Mouse (Mus musculus): ENCODE results near the gene Rbbp6. TPM values are rescaled to one million over a fixed set of nuclear protein-coding genes. Genes with fewer than 3 reads are reported as not detected.

The Rbbp6 gene
- 12.8 and 13.3 TPM in 2 replicates for polyA plus RNA-seq (2015; fragmentation: Nextera tagmentation; extraction: Ambion mirVana)

- Histone ChIP-seq H3K4me2 (replicated peaks; ENCODE audit: low read depth) (no peak within 1 kb of the TSS), H3K4me3 (ENCODE audit: low read depth, low read length) (no peak within 1 kb of the TSS)
- TF ChIP-seq CTCF (IDR thresholded peaks at IDR 0.05; ENCODE audit: low read depth), result no peak
- TF ChIP-seq EP300 (optimal IDR thresholded peaks at IDR 0.05), result no peak
Measured at GRCm38 (mm10) chr7:122965386-122965785, at the start of gene Rbbp6. Gene Rbbp6, plus strand, starts transcription at chr7:122965686.

GRCm38 (mm10) chr7:122919728-122920582 lies 45.5 kb upstream of the Rbbp6 start:
- H3K4me3 ChIP-seq (ENCODE audit: low read depth, low read length), result no peak overlapping the region
- 0 out of 2 replicates have a peak, but pooled peaks cover 2% of the 10 kb centered on the region for H3K4me1 ChIP-seq (replicated peaks; ENCODE audit: control insufficient read depth, insufficient read depth)
- ATAC-seq (ENCODE audit: low FRiP score, low TSS enrichment), result peak; percentile 47; the same call in 1 of the 2 replicates
- WGBS, result 39% methylated on average over 13 of the region's 13 CpGs
- H3K36me3 ChIP-seq (ENCODE audit: control insufficient read depth, insufficient read depth, low read length), result no peaks in the 10 kb centered on the region
- no peak overlapping the region for H3K4me2 ChIP-seq (replicated peaks; ENCODE audit: low read depth)
- H3K27ac ChIP-seq (replicated peaks), result no peak overlapping the region
- no peaks in the 10 kb centered on the region for H3K9me3 ChIP-seq (ENCODE audit: control insufficient read depth, low read length)
- peak; percentile 83 for TF ChIP-seq CTCF (IDR thresholded peaks at IDR 0.05; ENCODE audit: low read depth)
- no peak for TF ChIP-seq EP300 (optimal IDR thresholded peaks at IDR 0.05)
- DNase-seq (ENCODE audit: low spot score), result peak; percentile 25
- H3K9ac ChIP-seq (ENCODE audit: low read length), result no peak overlapping the region
- no peaks in the 10 kb centered on the region for H3K27me3 ChIP-seq (ENCODE audit: control insufficient read depth, insufficient read depth, low read length)

More at GRCm38 (mm10) chr7:122965386-122965785, at the start of gene Rbbp6:
- WGBS, result 54% methylated on average over 5 of the region's 5 CpGs
- H3K9ac ChIP-seq (ENCODE audit: low read length), result no peak within 1 kb of the TSS
- H3K9me3 ChIP-seq (ENCODE audit: control insufficient read depth, low read length), result no peaks in the 10 kb centered on the region
- no peaks in the 10 kb centered on the region for H3K36me3 ChIP-seq (ENCODE audit: control insufficient read depth, insufficient read depth, low read length)
- H3K27ac ChIP-seq (replicated peaks), result no peak within 1 kb of the TSS
- no peak for ATAC-seq (ENCODE audit: low FRiP score, low TSS enrichment)
- no peaks in the 10 kb centered on the region for H3K4me1 ChIP-seq (replicated peaks; ENCODE audit: control insufficient read depth, insufficient read depth)
- DNase-seq (ENCODE audit: low spot score), result no peak
- no peaks in the 10 kb centered on the region for H3K27me3 ChIP-seq (ENCODE audit: control insufficient read depth, insufficient read depth, low read length)

GRCm38 (mm10) chr7:122921537-122921936 lies 43.9 kb upstream of the Rbbp6 start:
- Histone ChIP-seq H3K9ac (ENCODE audit: low read length) (no peak overlapping the region), H3K4me1 (replicated peaks; ENCODE audit: control insufficient read depth, insufficient read depth) (0 out of 2 replicates have a peak, but pooled peaks cover 2% of the 10 kb centered on the region), H3K9me3 (ENCODE audit: control insufficient read depth, low read length) (no peaks in the 10 kb centered on the region), H3K36me3 (ENCODE audit: control insufficient read depth, insufficient read depth, low read length) (no peaks in the 10 kb centered on the region), H3K27me3 (ENCODE audit: control insufficient read depth, insufficient read depth, low read length) (no peaks in the 10 kb centered on the region), H3K4me3 (ENCODE audit: low read depth, low read length) (no peak overlapping the region), H3K4me2 (replicated peaks; ENCODE audit: low read depth) (no peak overlapping the region), H3K27ac (replicated peaks) (no peak overlapping the region)
- DNase-seq (ENCODE audit: low spot score) (no peak), ATAC-seq (ENCODE audit: low FRiP score, low TSS enrichment) (no peak)
- 63% methylated on average over 9 of the region's 9 CpGs for WGBS
- TF ChIP-seq CTCF (IDR thresholded peaks at IDR 0.05; ENCODE audit: low read depth), result peak; percentile 54
- TF ChIP-seq EP300 (optimal IDR thresholded peaks at IDR 0.05), result no peak

- no peak for ATAC-seq (ENCODE audit: low FRiP score, low TSS enrichment)
- WGBS, result 57% methylated on average over 3 of the region's 3 CpGs
- H3K27ac ChIP-seq (replicated peaks), result no peak overlapping the region
- H3K9me3 ChIP-seq (ENCODE audit: control insufficient read depth, low read length), result no peaks in the 10 kb centered on the region
- TF ChIP-seq CTCF (IDR thresholded peaks at IDR 0.05; ENCODE audit: low read depth) (no peak), EP300 (optimal IDR thresholded peaks at IDR 0.05) (no peak)
- DNase-seq (ENCODE audit: low spot score), result no peak
- 0 out of 2 replicates have a peak, but pooled peaks cover 2% of the 10 kb centered on the region for H3K4me1 ChIP-seq (replicated peaks; ENCODE audit: control insufficient read depth, insufficient read depth)
- no peaks in the 10 kb centered on the region for H3K27me3 ChIP-seq (ENCODE audit: control insufficient read depth, insufficient read depth, low read length)
- H3K36me3 ChIP-seq (ENCODE audit: control insufficient read depth, insufficient read depth, low read length), result no peaks in the 10 kb centered on the region
- no peak overlapping the region for H3K9ac ChIP-seq (ENCODE audit: low read length)
- no peak overlapping the region for H3K4me2 ChIP-seq (replicated peaks; ENCODE audit: low read depth)
- H3K4me3 ChIP-seq (ENCODE audit: low read depth, low read length), result no peak overlapping the region
Measured at GRCm38 (mm10) chr7:122924256-122924655, 41.2 kb upstream of the Rbbp6 start.

GRCm38 (mm10) chr7:122930494-122930893 lies 35.0 kb upstream of the Rbbp6 start:
- no peak overlapping the region for H3K9ac ChIP-seq (ENCODE audit: low read length)
- no peak for ATAC-seq (ENCODE audit: low FRiP score, low TSS enrichment)
- no peaks in the 10 kb centered on the region for H3K4me1 ChIP-seq (replicated peaks; ENCODE audit: control insufficient read depth, insufficient read depth)
- H3K27ac ChIP-seq (replicated peaks), result no peak overlapping the region
- peak; percentile 21 for DNase-seq (ENCODE audit: low spot score)
- H3K4me2 ChIP-seq (replicated peaks; ENCODE audit: low read depth), result no peak overlapping the region
- H3K27me3 ChIP-seq (ENCODE audit: control insufficient read depth, insufficient read depth, low read length), result no peaks in the 10 kb centered on the region
- WGBS, result 30% methylated on average over 3 of the region's 3 CpGs
- TF ChIP-seq EP300 (optimal IDR thresholded peaks at IDR 0.05), result no peak
- TF ChIP-seq CTCF (IDR thresholded peaks at IDR 0.05; ENCODE audit: low read depth), result no peak
- no peaks in the 10 kb centered on the region for H3K36me3 ChIP-seq (ENCODE audit: control insufficient read depth, insufficient read depth, low read length)
- H3K4me3 ChIP-seq (ENCODE audit: low read depth, low read length), result no peak overlapping the region
- H3K9me3 ChIP-seq (ENCODE audit: control insufficient read depth, low read length), result no peaks in the 10 kb centered on the region

- H3K4me3 ChIP-seq (ENCODE audit: low read depth, low read length), result no peak overlapping the region
- DNase-seq (ENCODE audit: low spot score) (no peak), ATAC-seq (ENCODE audit: low FRiP score, low TSS enrichment) (no peak)
- H3K9ac ChIP-seq (ENCODE audit: low read length), result no peak overlapping the region
- WGBS, result 10% methylated on average over 1 of the region's 1 CpGs
- H3K27me3 ChIP-seq (ENCODE audit: control insufficient read depth, insufficient read depth, low read length), result no peaks in the 10 kb centered on the region
- no peaks in the 10 kb centered on the region for H3K9me3 ChIP-seq (ENCODE audit: control insufficient read depth, low read length)
- H3K4me1 ChIP-seq (replicated peaks; ENCODE audit: control insufficient read depth, insufficient read depth), result no peaks in the 10 kb centered on the region
- no peak for TF ChIP-seq CTCF (IDR thresholded peaks at IDR 0.05; ENCODE audit: low read depth)
- TF ChIP-seq EP300 (optimal IDR thresholded peaks at IDR 0.05), result no peak
- no peak overlapping the region for H3K27ac ChIP-seq (replicated peaks)
- H3K4me2 ChIP-seq (replicated peaks; ENCODE audit: low read depth), result no peak overlapping the region
- H3K36me3 ChIP-seq (ENCODE audit: control insufficient read depth, insufficient read depth, low read length), result no peaks in the 10 kb centered on the region
Measured at GRCm38 (mm10) chr7:122932171-122932570, 33.3 kb upstream of the Rbbp6 start.
